Mouse (Mus musculus) G1E (cell line): Measurements from ENCODE around the gene Grb2.

ENCODE experiments used
- CTCF ChIP-seq: IDR thresholded peaks from 2 replicates; pipeline ENCODE4 v1.5.1; 2012; ENCODE audit warnings: low read depth, low read length, inconsistent platforms, mixed read lengths
- GATA2 ChIP-seq: IDR thresholded peaks from 2 replicates; pipeline ENCODE4 v1.6.1; 2012; ENCODE audit warnings: low read depth, low read length, inconsistent platforms, borderline replicate concordance

- TF ChIP-seq GATA2, result no peak
- TF ChIP-seq CTCF, result no peak
Observed at GRCm38 (mm10) chr11:115693979-115694578, 14.3 kb downstream of the Grb2 start.
